Mouse (Mus musculus) G1E (cell line): ENCODE measurements at regions not wholly inside any gene's neighbourhood (a gene's known extent, or its start where the extent isn't known, plus 50 kb on each side); places are given as distances from the start of the nearest gene placed in this dataset.

ENCODE experiments used
- CTCF ChIP-seq: IDR thresholded peaks from 2 replicates; pipeline ENCODE4 v1.5.1; 2012; ENCODE audit warnings: low read depth, low read length, inconsistent platforms, mixed read lengths
- GATA1 ChIP-seq: IDR thresholded peaks from 2 replicates; pipeline ENCODE4 v1.6.1; 2012; ENCODE audit warnings: borderline replicate concordance, low read length, inconsistent platforms, mixed read lengths
- POLR2AphosphoS5 ChIP-seq: IDR thresholded peaks from 2 replicates; pipeline ENCODE4 v1.6.1; 2012; ENCODE audit warnings: low read depth, low read length, inconsistent platforms; ENCODE audit not compliant: insufficient replicate concordance

DNA sequence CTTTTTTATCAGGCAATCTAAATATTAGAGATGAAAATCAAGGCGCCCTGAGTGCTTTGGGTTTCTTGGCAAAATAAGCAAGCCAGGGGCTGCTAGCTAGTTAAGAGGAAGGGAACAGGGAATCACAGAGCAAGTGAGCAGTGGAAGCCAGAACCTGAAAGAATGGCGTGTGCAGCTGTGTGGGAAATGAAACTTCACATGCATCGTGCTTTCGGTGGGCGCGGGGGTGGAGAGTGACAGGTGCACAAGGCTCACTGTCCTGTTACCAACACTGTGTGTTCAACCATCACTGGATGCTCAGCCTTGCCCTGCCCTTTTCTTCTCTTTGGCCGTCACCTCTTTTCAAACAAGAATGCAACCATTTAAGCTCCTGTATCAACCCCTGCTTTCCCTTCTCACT is 501.2 kb upstream of the Tbx3 start:
- TF ChIP-seq GATA1 (no peak), CTCF (no peak), POLR2AphosphoS5 (no peak)
